Mouse (Mus musculus) liver, postnatal 0 days (tissue): Measurements from ENCODE around the gene Tigit. TPM values are rescaled to one million over a fixed set of nuclear protein-coding genes. Genes with fewer than 3 reads are reported as not detected.

Experiments used
- ATAC-seq: fragments of 200-750 bp; cut with Nextera tagmentation; 2 replicates; pipeline ENCODE4 v1.8.0; 2017; ENCODE audit warnings: mild to moderate bottlenecking, moderate library complexity
- DNase-seq: peaks from one replicate; pipeline ENCODE4 v3.0.0-alpha.2; 2016
- H3K27ac ChIP-seq: fragments of 300-500 bp; sonication (generic); 2 replicates; pipeline ENCODE4 v1.5.1; 2014; ENCODE audit warnings: antibody characterized with exemption, moderate library complexity, mild to moderate bottlenecking, low read depth
- H3K27me3 ChIP-seq: fragments of 300-500 bp; sonication (generic); 2 replicates; pipeline ENCODE4 v1.6.1; 2014; ENCODE audit warnings: low read length, control low read depth, mixed read lengths; ENCODE audit not compliant: insufficient read depth
- H3K36me3 ChIP-seq: fragments of 300-500 bp; sonication (generic); replicated peaks from 2 replicates; pipeline ENCODE4 v1.6.1; 2014; ENCODE audit warnings: mild to moderate bottlenecking, control low read depth, low read length, moderate library complexity, mixed read lengths; ENCODE audit not compliant: insufficient read depth
- H3K4me1 ChIP-seq: fragments of 300-500 bp; sonication (generic); 2 replicates; pipeline ENCODE4 v1.6.1; 2014; ENCODE audit warnings: antibody characterized with exemption, mild to moderate bottlenecking, control low read depth; ENCODE audit not compliant: insufficient read depth
- H3K4me2 ChIP-seq: fragments of 300-500 bp; sonication (generic); 2 replicates; pipeline ENCODE4 v1.6.1; 2014; ENCODE audit warnings: low read depth, mild to moderate bottlenecking, low read length, moderate library complexity, mixed read lengths
- H3K4me3 ChIP-seq: fragments of 300-500 bp; sonication (generic); 2 replicates; pipeline ENCODE4 v1.5.1; 2014; ENCODE audit warnings: low read depth, low read length
- H3K9ac ChIP-seq: fragments of 300-500 bp; sonication (generic); replicated peaks from 2 replicates; pipeline ENCODE4 v1.6.1; 2014; ENCODE audit warnings: mild to moderate bottlenecking, moderate library complexity
- H3K9me3 ChIP-seq: fragments of 300-500 bp; sonication (generic); 2 replicates; pipeline ENCODE4 v1.6.1; 2016; ENCODE audit warnings: mild to moderate bottlenecking, control low read depth, low read length, mixed read lengths
- CTCF ChIP-seq: sonication (generic); IDR thresholded peaks from 2 replicates; pipeline ENCODE4 v1.5.1; 2016; ENCODE audit warnings: antibody characterized with exemption, low read depth
- EP300 ChIP-seq: IDR thresholded peaks from 2 replicates; pipeline ENCODE4 v1.6.1; 2016; ENCODE audit warnings: antibody characterized with exemption, low read depth, mild to moderate bottlenecking
- WGBS: fragments of 180-500 bp; shearing (Covaris S2); extraction: QIAGEN DNeasy Blood & Tissue Kit; methylation state at CpG from one replicate; pipeline ENCODE4 v1.1.7; 2014; ENCODE audit not compliant: insufficient replicate concordance; 5-methylcytosine and 5-hydroxymethylcytosine counted together
- polyA plus RNA-seq: library from polyadenylated mRNA; unstranded; fragments of >200 nt; fragmentation: Nextera tagmentation; extraction: Ambion mirVana; gene quantifications from 2 replicates; pipeline ENCODE4 v1.2.1, GENCODE M21; 2015

Gene Tigit
- polyA plus RNA-seq, 1 experiment from 2014 or later = 0.12 TPM

DNA sequence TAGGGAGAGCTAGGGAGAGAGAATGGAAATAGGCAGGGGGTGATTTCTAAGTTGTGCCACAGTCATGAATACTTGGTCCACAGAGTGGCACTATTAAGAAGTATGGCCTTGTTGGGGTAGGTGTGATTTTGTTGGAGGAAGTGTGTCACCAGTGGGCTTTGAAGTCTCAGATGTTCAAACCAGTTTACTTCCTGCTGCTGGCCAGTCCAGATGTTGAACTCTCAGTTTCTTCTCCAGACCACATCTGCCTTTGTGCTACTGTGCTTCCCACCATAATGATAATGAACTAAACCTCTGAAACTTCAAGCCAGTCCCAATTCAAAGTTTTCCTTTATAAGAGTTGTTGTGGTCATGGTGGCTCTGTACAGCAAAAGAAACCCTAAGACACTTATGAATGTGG, 8.8 kb upstream of the Tigit start:
- no peak for ATAC-seq
- DNase-seq = no peak

DNA sequence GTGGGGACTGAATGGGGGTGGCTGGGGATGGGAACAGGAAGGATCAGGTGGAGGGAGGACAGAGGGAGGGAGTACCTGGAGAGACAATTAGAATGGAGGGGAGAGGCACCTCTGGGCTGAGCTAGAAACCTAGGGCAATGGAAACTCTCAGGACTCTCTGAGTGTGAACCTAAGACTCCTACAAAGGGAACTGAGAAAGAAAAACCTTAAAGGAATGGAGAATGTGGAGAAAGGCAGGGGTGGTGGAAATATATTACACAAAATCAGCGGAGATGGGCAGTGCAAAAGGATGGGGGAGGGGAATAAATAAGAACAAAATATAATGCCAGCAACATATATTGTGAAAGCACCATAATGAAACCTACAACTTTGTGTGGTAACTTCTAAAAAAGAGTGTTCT, 8.0 kb upstream of the Tigit start:
- Histone ChIP-seq H3K9ac (no peak overlapping the region), H3K4me1 (no peaks in the 10 kb centered on the region), H3K27me3 (no peaks in the 10 kb centered on the region), H3K9me3 (no peaks in the 10 kb centered on the region), H3K36me3 (no peaks in the 10 kb centered on the region), H3K4me3 (no peak overlapping the region), H3K27ac (no peak overlapping the region), H3K4me2 (no peak overlapping the region)
- 77% methylated on average over 1 of the region's 1 CpGs for WGBS
- no peak for ATAC-seq
- TF ChIP-seq CTCF (no peak), EP300 (no peak)
- no peak for DNase-seq

More for the DNA sequence above, 8.8 kb upstream of the Tigit start:
- Histone ChIP-seq H3K27me3 (no peaks in the 10 kb centered on the region), H3K4me1 (no peaks in the 10 kb centered on the region), H3K9ac (no peak overlapping the region), H3K36me3 (no peaks in the 10 kb centered on the region), H3K9me3 (no peaks in the 10 kb centered on the region), H3K4me2 (no peak overlapping the region), H3K4me3 (no peak overlapping the region), H3K27ac (no peak overlapping the region)
- TF ChIP-seq CTCF (no peak), EP300 (no peak)

GRCm38 (mm10) chr16:43668294-43668693, 4.3 kb upstream of the Tigit start:
- Histone ChIP-seq H3K4me1 (no peaks in the 10 kb centered on the region), H3K4me2 (no peak overlapping the region), H3K27ac (no peak overlapping the region), H3K4me3 (no peak overlapping the region), H3K36me3 (no peaks in the 10 kb centered on the region), H3K9ac (no peak overlapping the region), H3K27me3 (no peaks in the 10 kb centered on the region), H3K9me3 (no peaks in the 10 kb centered on the region)
- 76% methylated on average over 3 of the region's 3 CpGs for WGBS
- ATAC-seq = no peak
- DNase-seq = no peak
- TF ChIP-seq CTCF (no peak), EP300 (no peak)

GRCm38 (mm10) chr16:43664861-43665260, 915 bp upstream of the Tigit start:
- no peak overlapping the region for H3K4me3 ChIP-seq
- no peaks in the 10 kb centered on the region for H3K9me3 ChIP-seq
- TF ChIP-seq EP300 (no peak), CTCF (no peak)
- H3K36me3 ChIP-seq = no peaks in the 10 kb centered on the region
- DNase-seq (no peak), ATAC-seq (no peak)
- H3K9ac ChIP-seq = no peak overlapping the region
- no peaks in the 10 kb centered on the region for H3K27me3 ChIP-seq
- no peak overlapping the region for H3K4me2 ChIP-seq
- H3K27ac ChIP-seq = no peak overlapping the region
- H3K4me1 ChIP-seq = no peaks in the 10 kb centered on the region

GRCm38 (mm10) chr16:43662124-43663004, 1.6 kb downstream of the Tigit start:
- no peak overlapping the region for H3K27ac ChIP-seq
- no peaks in the 10 kb centered on the region for H3K36me3 ChIP-seq
- H3K4me1 ChIP-seq = no peaks in the 10 kb centered on the region
- H3K4me2 ChIP-seq = no peak overlapping the region
- H3K9me3 ChIP-seq = no peaks in the 10 kb centered on the region
- H3K9ac ChIP-seq = no peak overlapping the region
- 70% methylated on average over 10 of the region's 10 CpGs for WGBS
- DNase-seq (no peak), ATAC-seq (no peak)
- TF ChIP-seq CTCF (no peak), EP300 (no peak)
- H3K4me3 ChIP-seq = no peak overlapping the region
- no peaks in the 10 kb centered on the region for H3K27me3 ChIP-seq

- ATAC-seq (no peak), DNase-seq (no peak)
- 85% methylated on average over 5 of the region's 5 CpGs for WGBS
- Histone ChIP-seq H3K4me1 (no peaks in the 10 kb centered on the region), H3K27me3 (no peaks in the 10 kb centered on the region), H3K9ac (no peak overlapping the region), H3K4me2 (no peak overlapping the region), H3K27ac (no peak overlapping the region), H3K36me3 (no peaks in the 10 kb centered on the region), H3K9me3 (no peaks in the 10 kb centered on the region), H3K4me3 (no peak overlapping the region)
- no peak for TF ChIP-seq CTCF
- no peak for TF ChIP-seq EP300
Observed at GRCm38 (mm10) chr16:43661576-43661975, 2.4 kb downstream of the Tigit start.
